Mouse (Mus musculus) frontal cortex, postnatal 14 days (tissue): ENCODE data around the gene Ergic1.

Source experiments
- DNase-seq, 2 experiments: peaks; one replicate each; pipeline ENCODE4 v3.0.0; 2022; ENCODE audit warnings: low spot score in 2 of 2

Gene Ergic1

GRCm38 (mm10) chr17:26561290-26561640 lies at the start of gene Ergic1:
Gene Ergic1 (plus strand): TSS chr17:26561489.
- DNase-seq = peak; percentile 74 to 89

- no peak for DNase-seq
Observed at GRCm38 (mm10) chr17:26511816-26512774, 49.2 kb upstream of the Ergic1 start.

DNA sequence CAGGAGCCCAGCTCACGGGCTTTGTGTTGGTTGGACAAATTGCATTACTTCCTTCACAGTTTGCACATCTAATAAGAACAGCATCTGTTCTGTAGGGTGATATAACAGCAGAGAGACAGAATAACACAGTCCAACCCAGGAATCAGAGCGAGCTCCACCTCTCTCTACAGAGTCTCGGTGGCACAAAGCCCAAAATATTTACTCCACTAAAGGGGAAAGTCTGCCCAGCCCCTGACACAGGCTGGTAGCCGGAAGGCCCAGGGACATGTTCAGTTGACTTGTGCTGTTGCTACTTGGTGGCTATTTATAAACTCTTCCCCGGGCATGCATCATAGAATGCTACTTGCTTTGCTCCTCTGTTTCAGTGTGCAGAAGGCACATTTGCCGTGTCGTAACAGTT lies 48.3 kb upstream of the Ergic1 start:
- no peak for DNase-seq

DNA sequence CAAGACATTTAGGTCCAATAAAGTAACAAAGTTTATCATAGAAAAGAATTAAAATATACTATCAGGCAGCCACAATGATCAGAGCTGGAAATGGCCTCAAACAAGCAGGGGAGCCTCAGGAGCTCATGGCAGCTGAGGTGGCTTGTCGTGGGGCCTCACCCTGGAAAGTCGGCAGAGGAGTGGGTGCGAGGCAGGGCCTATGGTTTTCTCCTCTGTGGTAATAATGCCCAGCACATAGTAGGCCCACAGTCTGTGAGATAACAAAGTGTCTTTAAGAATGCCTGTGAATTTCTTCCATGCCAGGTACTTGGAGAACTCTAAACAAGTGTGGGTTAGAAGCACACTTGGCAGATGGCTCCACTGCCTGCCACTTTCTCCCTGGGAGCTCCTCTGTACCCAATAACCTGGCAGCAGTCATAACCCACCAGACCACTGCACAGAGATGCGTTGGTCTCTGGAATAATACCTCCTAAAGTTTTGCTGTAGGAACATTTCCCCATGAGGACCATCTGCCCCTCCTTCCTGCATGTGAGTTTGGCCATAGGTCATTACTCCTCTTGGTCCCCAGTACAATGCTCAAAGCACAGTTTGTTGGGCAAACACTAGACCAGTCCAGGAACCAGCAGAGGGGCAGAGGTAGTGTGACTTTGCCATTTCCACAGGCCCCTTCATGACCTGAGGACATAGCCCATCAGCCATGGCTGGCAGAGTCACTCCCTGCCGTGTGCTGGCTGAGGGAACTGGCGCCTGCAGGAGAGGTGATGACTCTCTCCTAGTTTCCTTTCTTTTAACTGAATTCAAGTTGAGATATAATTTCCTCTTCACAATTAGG lies 47.6 kb upstream of the Ergic1 start:
- no peak for DNase-seq

DNA sequence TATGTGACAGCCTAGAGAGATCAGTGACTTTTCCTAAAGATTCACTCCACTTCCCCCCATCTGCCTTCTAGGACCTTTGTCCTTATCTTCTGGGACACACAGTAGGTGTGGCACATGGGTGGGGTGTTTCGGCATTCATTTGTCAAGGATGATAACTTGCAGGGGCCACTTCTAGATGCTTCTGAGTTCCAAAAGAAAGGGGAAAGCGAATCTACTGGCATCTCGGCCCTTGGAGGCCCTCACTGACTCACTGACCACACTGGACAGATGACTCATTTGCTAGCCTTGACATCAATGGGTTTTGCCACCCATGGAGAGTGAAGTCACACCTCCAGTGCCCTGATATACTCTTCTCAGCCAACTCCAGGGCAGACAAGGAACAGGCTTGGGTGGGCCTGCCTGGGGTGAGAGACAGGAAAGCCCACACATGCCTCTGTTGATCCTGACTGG lies 46.7 kb upstream of the Ergic1 start:
- DNase-seq = no peak

GRCm38 (mm10) chr17:26515675-26516074 lies 45.6 kb upstream of the Ergic1 start:
- DNase-seq = no peak

DNA sequence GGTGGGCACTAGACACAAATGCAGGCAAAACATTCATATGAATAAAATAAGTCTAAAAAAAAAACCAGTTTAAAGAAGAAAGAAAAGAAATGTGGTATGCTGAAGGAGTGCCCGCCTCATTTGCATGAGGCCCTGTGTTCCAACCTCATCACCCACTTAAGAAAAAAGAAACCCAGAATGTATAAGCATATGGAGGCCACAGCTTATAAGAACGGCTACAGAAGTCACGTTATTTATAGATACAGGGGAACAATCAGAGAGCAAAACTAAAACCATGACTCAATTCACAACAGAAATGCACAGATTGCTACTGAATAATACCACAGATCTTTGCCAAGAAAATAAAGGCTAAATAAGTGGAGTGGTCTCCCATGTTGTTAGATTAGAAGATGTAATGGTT lies 43.0 kb upstream of the Ergic1 start:
- no peak for DNase-seq

DNA sequence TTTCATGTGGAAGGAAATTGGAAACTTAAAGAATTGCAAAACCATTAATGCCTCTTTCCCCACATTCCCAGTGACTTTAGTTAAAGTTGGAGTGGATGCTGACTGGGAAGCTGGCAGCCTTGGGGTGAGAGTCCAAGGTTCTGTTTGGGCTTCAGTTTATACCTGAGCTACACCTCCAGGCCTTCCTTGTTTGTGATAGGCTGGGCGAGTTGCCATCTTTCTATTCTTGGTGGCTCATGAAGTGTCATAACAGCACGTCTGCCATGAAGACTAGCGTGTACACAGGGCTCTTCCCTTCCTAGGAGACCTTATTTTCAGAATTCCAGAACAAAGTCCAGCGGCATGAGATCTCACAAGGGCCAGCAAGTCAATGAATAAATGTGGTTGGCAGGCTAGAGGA lies 38.6 kb upstream of the Ergic1 start:
- no peak for DNase-seq

DNA sequence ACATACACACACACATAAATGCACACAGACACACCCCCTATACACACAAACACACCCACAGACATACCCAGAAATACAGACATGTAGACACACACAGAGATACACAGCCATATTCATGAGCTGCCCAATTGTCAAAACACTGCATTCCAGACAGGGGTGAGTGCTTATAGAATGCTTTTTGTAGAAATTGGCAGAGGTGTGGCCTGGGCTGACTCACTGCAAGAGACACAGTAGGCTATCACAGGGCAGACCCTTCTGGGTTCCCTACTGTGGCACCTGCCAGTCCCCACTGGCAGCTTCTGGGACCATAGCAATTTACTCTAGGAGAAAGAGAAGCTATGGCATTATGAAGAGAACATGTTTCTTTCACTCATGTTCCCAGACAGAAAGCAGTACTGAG lies 37.0 kb upstream of the Ergic1 start:
- DNase-seq = no peak

DNA sequence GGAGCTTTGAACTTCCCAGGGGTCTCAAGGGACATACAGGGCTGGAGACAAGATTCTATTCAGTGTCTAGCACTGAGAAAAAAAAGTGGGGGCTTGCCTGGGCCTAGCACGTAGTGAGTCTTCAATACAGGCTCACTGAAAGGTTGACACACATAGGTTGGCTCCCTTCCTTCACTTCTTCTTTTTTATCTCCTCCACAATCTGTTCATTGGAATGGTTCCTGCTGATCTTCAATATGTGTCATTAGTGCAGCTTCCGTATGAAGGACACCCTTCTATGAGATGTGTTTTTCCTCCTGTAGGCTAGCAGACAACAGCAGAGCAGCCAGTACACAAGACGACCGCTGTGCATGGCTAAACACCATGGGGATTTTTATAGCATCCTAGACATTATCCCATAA lies 36.5 kb upstream of the Ergic1 start:
- DNase-seq = no peak

- no peak for DNase-seq
Observed at GRCm38 (mm10) chr17:26525316-26525715, 36.0 kb upstream of the Ergic1 start.

- DNase-seq = no peak
Observed at GRCm38 (mm10) chr17:26527291-26527690, 34.0 kb upstream of the Ergic1 start.

DNA sequence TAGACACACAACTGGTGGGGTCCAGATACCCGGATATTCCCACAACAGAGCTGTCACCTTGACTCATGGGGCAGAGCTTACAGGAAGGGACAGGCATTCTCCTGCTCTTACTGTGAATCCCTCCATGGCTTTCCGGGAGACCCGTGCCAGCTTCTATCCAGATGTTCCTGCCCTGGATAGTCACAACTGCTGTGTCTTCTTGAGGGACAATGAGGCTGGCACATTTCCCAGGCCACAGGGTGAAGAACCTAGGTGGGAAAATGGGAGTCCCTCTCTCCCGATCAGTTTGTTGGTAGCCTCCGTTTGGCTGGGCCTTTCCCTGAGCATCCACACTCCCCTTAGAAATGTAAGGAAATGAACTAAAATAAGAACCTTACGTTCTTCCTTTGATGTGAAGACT lies 32.5 kb upstream of the Ergic1 start:
- DNase-seq = no peak

DNA sequence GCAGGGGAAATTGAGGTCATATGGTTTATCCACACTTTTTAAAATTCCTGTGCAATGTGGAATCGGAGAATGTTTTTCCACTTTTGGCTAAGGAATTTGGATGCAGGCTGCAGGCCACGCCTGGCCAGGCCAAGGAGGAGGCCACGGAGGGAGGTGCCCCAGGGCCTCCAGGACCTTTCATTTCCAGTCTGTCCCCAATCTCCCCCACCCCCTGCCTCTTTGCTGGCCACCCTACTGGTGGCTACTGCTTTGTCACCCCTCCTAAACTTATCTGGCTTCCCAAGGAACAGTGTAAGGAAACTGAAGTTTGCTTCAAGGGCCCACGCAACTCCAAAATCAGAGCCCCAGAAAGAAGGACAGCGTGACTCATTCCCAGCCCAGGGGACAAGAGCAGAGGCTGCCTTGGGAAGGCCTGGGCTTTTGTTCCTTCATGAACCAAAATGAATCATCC lies 31.5 kb upstream of the Ergic1 start:
- DNase-seq = no peak

DNA sequence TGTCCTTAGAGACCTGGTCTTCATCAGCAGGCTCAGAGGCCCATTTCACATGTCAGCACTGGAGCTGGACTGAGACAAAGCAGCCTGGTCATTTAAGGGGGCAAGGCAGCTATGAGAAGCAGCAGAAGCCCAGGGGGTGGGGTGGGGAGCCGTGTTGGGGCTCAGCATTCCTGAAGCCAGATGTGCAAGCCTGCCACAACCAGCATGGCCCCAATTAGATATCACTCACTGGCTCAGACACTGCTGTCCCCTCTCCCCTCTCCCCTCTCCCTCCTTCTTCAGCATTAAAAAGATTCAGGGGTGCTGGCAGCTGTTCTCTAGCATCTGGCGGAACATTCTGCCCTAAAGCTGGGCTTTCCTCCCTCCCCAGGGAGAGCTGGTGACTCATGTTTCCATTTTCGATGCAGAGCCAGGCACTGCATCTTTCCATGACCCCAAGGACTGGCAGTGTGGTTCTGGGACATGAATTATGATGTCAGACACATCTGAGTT lies 30.7 kb upstream of the Ergic1 start:
- DNase-seq = no peak

GRCm38 (mm10) chr17:26531395-26532027 lies 29.8 kb upstream of the Ergic1 start:
- no peak for DNase-seq

- no peak for DNase-seq
Observed at GRCm38 (mm10) chr17:26532476-26533045, 28.7 kb upstream of the Ergic1 start.

DNA sequence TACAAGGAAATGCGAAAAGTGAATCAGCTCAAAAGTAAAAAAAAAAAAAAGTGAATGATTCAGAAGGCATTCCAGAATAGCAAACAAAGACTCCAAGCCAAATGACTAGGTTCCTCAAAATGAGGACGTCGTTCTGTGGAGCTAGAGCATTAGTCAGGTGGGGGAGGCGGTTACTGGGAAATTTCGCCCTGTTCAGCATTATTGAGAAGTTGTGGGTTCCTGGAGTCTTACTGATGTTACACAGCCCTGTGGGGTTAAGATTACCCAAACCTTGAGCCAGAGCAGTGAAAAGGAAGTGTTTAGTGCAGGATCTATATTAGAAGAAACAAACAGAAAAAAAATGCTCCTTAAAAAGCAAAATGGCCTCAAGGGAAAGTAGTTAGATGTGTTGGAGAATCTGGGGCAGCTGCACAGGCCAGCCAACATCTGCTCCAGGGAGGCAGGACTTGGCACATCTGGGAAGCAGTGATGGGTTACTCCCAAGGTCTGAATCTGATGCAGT lies 27.4 kb upstream of the Ergic1 start:
- DNase-seq = no peak

DNA sequence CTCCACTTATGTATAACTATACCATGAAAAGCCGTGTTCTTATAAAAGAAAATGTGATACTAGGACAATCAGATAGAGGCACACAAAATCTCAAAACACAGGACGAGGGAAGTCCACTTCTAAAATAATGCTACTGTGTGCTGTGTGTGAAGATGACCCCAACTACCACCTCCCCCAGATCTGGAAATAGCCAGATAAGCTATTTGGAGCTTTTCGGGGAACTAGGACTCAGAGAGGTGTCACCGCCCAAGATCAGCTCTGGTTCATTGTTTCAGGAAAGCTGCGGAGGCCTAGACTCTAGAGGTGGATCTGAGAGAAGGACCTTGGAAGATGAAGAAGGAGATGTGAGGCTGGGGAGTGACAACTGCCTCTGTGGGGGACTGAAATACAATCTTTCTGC lies 26.6 kb upstream of the Ergic1 start:
- DNase-seq = no peak

DNA sequence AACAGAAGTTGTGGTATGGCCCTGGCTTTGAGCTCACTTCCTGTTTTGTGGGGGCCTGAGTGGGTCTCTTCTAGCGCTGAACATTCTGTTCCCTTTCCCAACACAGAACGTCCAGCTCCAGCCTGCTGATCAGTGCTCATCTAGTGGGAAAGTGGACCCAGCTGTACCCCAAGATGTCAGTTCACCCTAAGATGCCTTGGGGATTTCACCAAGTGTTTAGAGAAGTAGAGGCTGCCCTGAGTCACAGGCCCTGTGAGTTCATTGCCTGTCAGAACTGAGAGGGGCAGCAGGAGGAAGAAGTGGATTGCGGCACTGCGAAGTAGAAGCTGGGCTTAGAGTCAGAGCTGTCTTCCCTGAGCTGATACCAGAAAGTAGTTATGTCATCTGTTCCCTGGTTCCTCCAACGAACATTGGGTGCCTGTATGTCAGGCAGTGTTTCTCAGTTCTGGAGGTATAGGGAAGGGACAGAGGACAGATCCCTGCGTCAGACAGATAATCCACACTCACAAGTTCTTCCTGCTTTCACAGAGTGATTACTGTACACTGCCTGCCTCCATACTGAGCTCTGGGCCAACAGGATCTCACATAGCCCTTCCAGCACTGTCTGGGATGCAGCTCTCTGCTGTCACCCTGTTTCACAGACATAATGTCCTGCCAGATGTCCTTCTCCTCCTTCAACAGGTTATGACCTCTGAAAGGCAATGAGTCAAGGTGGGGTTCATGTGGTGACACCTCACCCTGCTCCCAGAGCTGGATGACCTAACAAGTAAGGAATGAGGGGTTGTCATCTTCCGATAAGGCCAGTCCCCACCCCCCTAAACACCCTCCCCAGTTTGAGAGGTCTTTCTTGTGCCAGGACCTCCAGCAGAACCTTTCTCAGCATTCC lies 25.8 kb upstream of the Ergic1 start:
- no peak for DNase-seq
